ENCODE assay signal across 13 mouse cellular contexts in the genomic region with DNA sequence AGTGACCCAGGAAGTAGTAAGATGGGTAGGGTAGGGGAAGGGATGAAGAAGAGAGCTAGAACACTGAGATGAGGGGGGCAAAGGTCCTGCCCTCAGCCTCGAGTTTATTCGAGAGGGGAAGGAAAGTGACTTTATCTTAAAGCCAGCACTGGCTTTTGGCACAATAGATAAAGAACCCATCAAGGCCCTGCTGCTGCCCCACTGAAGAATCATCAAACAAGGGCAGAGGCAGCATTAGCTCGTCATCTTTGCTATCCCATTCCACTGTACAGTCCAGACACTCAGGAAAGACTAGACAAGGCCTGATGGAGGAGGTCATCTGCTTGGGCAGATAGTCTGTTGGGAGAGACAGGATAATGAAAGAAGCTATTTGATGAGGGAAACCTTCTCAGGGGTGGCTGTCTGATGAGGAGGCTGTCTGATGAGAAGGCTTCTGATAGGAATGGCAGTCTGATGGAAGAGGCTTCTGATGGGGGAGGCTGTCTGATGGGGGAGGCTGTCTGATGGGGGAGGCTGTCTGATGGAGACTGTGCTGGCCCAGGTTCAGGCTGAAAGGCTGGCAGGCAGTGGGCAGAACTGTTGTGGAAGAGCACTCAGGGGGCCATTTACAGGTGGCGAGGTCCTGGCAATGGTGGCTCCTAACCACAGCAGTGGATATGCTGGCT. TPM values are rescaled to one million over a fixed set of nuclear protein-coding genes. Genes with fewer than 3 reads are reported as not detected.
DNase-seq lines count a peak whose midpoint lies in the region; ATAC-seq and TF ChIP-seq lines count a peak whose summit lies in the region.
"Had no signal": no experiment of that assay in that cellular context is flagged by ENCODE, and none has a peak within 500 bp of the region (broad histone marks: within the 10 kb centered on the region; RNA-seq: fewer than 3 reads in every experiment).

No protein-coding gene starts in this region.

- no peaks in the 10 kb centered on the region for H3K4me1 ChIP-seq in heart, embryonic 11.5 days (ENCODE audit: control insufficient read depth, insufficient read depth, low read length)
- peaks cover 55 to 66% of the 10 kb centered on the region in 2 experiments for H3K4me1 ChIP-seq in liver, embryonic 14.5 days (replicated peaks; ENCODE audit: control insufficient read depth in 2 of 2, insufficient read depth in 2 of 2, low read length in 1 of 2)
- H3K4me1 ChIP-seq in forebrain, embryonic 10.5 days = no peaks in the 10 kb centered on the region

- ATAC-seq in heart, embryonic 11.5 days (replicated peaks; ENCODE audit: insufficient number of reproducible peaks, low FRiP score, low TSS enrichment) = no peak; the same call in 1 of the 2 replicates
- ATAC-seq in erythroblast, adult 5-6 weeks (replicated peaks; ENCODE audit: low FRiP score, poor library complexity, severe bottlenecking) = peak; percentile 47
- ATAC-seq in liver, embryonic 14.5 days (ENCODE audit: insufficient read depth) = peak; percentile 53
- ATAC-seq: activated CD4-positive, CD25-positive, alpha-beta regulatory T cell, adult 4 months; forebrain, postnatal 0 days had no signal

- 43% methylated on average over 4 of the region's 4 CpGs for WGBS in heart, embryonic 11.5 days (ENCODE audit: insufficient replicate concordance)
- WGBS in liver, embryonic 14.5 days (ENCODE audit: insufficient replicate concordance) = 19% methylated on average over 4 of the region's 4 CpGs
- 76% methylated on average over 4 of the region's 4 CpGs for WGBS in forebrain, embryonic 10.5 days

- H3K27ac ChIP-seq in heart, embryonic 11.5 days (ENCODE audit: low read depth, low read length) = peak overlapping the region; percentile 15; the same call in 1 of the 2 replicates
- peak overlapping the region; percentile 95 for H3K27ac ChIP-seq in liver, embryonic 14.5 days
- no peak overlapping the region for H3K27ac ChIP-seq in forebrain, embryonic 10.5 days

- H3K9me3 ChIP-seq in heart, embryonic 11.5 days (replicated peaks; ENCODE audit: control insufficient read depth, low read length) = no peaks in the 10 kb centered on the region
- no peaks in the 10 kb centered on the region for H3K9me3 ChIP-seq in liver, embryonic 14.5 days (ENCODE audit: control insufficient read depth, low read length)
- no peaks in the 10 kb centered on the region for H3K9me3 ChIP-seq in forebrain, embryonic 10.5 days

- intact Hi-C loops in heart, postnatal 25 days (cut with DNase I) = loop anchor here (5.0 kb wide), 1 partner anchor 50 kb away; no protein-coding TSS in a partner anchor

- DNase-seq in heart, postnatal 25 days (ENCODE audit: low spot score) = no peak
- DNase-seq in NIH3T3 (ENCODE audit: low read depth) = peak; percentile 23
- peak; percentile 82 to 87 (median 84) for DNase-seq in liver, embryonic 14.5 days (ENCODE audit: low read depth in 3 of 3, low spot score in 3 of 3)
- DNase-seq in ovary, postnatal 14 days (ENCODE audit: low spot score) = no peak
- DNase-seq in forebrain, embryonic 10.5 days (ENCODE audit: extremely low spot score, low spot score) = no peak
- no peak for DNase-seq in heart, adult 11 months
- DNase-seq: forebrain, postnatal 0 days; gastrocnemius, postnatal 14 days; kidney, postnatal 14 days; thymus, postnatal 14 days had no signal

- H3K4me3 ChIP-seq in heart, embryonic 11.5 days (ENCODE audit: low read depth, low read length) = no peak overlapping the region
- no peak overlapping the region; a peak in 1 of 4 replicates for H3K4me3 ChIP-seq in liver, embryonic 14.5 days (ENCODE audit: insufficient read depth in 1 of 2, low read depth in 2 of 2, low read length in 2 of 2)
- H3K4me3 ChIP-seq in forebrain, embryonic 10.5 days = no peak overlapping the region

- no peaks in the 10 kb centered on the region for H3K27me3 ChIP-seq in heart, embryonic 11.5 days (ENCODE audit: control insufficient read depth, insufficient read depth, low read length)
- H3K27me3 ChIP-seq in liver, embryonic 14.5 days (ENCODE audit: control insufficient read depth, insufficient read depth, low read length) = no peaks in the 10 kb centered on the region
- no peaks in the 10 kb centered on the region for H3K27me3 ChIP-seq in forebrain, embryonic 10.5 days (ENCODE audit: poor library complexity, severe bottlenecking)

- H3K4me2 ChIP-seq in heart, embryonic 11.5 days = no peak overlapping the region
- peak overlapping the region; percentile 65 for H3K4me2 ChIP-seq in liver, embryonic 14.5 days (ENCODE audit: low read depth)

- no peak for TF ChIP-seq CTCF in liver, embryonic 14.5 days (IDR thresholded peaks at IDR 0.05; ENCODE audit: low read depth)

- H3K36me3 ChIP-seq in heart, embryonic 11.5 days (ENCODE audit: control insufficient read depth, insufficient read depth, low read length) = no peaks in the 10 kb centered on the region
- H3K36me3 ChIP-seq in liver, embryonic 14.5 days (replicated peaks; ENCODE audit: control insufficient read depth, insufficient read depth, low read depth) = no peaks in the 10 kb centered on the region
- H3K36me3 ChIP-seq in forebrain, embryonic 10.5 days (replicated peaks) = no peaks in the 10 kb centered on the region

- H3K9ac ChIP-seq in heart, embryonic 11.5 days (ENCODE audit: low read depth, low read length) = no peak overlapping the region
- H3K9ac ChIP-seq in liver, embryonic 14.5 days (replicated peaks) = peak overlapping the region; percentile 21
- H3K9ac ChIP-seq: forebrain, postnatal 0 days had no signal

- TF ChIP-seq EP300 in liver, embryonic 14.5 days (IDR thresholded peaks at IDR 0.05; ENCODE audit: low read depth) = peak; percentile 92

RNA-seq across cellular contexts. Expression of a gene that starts 9.3 kb away (rescaled TPM):
- not detected in 2 replicates for polyA plus RNA-seq in heart, embryonic 11.5 days (2014; fragmentation: Nextera tagmentation; extraction: Ambion mirVana)
- total RNA-seq in heart, postnatal 25 days (2021) = under 1 TPM in 1 of 2 experiments, not detected in 1; 0.16 TPM
- 6.1 and 10.2 TPM in 2 replicates for total RNA-seq in erythroblast, adult 5-6 weeks (2015; ENCODE audit: low replicate concordance)
- 0.28 and 1.4 TPM in 2 replicates for total RNA-seq in erythroblast, adult 5-6 weeks (2017; ENCODE audit: low replicate concordance)
- polyA plus RNA-seq in liver, embryonic 14.5 days (2012; rRNA removed) = 0.26 and 0.33 TPM in 2 replicates
- polyA plus RNA-seq in liver, embryonic 14.5 days (2014; fragmentation: Nextera tagmentation; extraction: Ambion mirVana) = 0.23 and 0.28 TPM in 2 replicates
- polyA plus RNA-seq in forebrain, embryonic 10.5 days (2016; fragmentation: Nextera tagmentation; extraction: Ambion mirVana) = 0.16 and 0.32 TPM in 2 replicates

RNA-seq across cellular contexts. Expression of a gene that starts 31.7 kb away (rescaled TPM):
- 9.5 and 12.6 TPM in 2 replicates for polyA plus RNA-seq in heart, embryonic 11.5 days (2014; fragmentation: Nextera tagmentation; extraction: Ambion mirVana)
- total RNA-seq in heart, postnatal 25 days (2021) = 1 to 10 TPM; 7.5 to 9.1 TPM
- total RNA-seq in erythroblast, adult 5-6 weeks (2015; ENCODE audit: low replicate concordance) = 323 and 336 TPM in 2 replicates
- total RNA-seq in erythroblast, adult 5-6 weeks (2017; ENCODE audit: low replicate concordance) = 573 and 620 TPM in 2 replicates
- polyA plus RNA-seq in liver, embryonic 14.5 days (2012; rRNA removed) = 17.8 and 18.7 TPM in 2 replicates
- 30.3 and 32.5 TPM in 2 replicates for polyA plus RNA-seq in liver, embryonic 14.5 days (2014; fragmentation: Nextera tagmentation; extraction: Ambion mirVana)
- 8.2 and 8.3 TPM in 2 replicates for polyA plus RNA-seq in forebrain, embryonic 10.5 days (2016; fragmentation: Nextera tagmentation; extraction: Ambion mirVana)

RNA-seq across cellular contexts. Expression of a gene that starts 47.0 kb away (rescaled TPM):
- 97.6 and 109 TPM in 2 replicates for polyA plus RNA-seq in heart, embryonic 11.5 days (2014; fragmentation: Nextera tagmentation; extraction: Ambion mirVana)
- total RNA-seq in heart, postnatal 25 days (2021) = 10 to 100 TPM; 45.6 to 50.7 TPM
- total RNA-seq in erythroblast, adult 5-6 weeks (2015; ENCODE audit: low replicate concordance) = 22.4 and 32.1 TPM in 2 replicates
- total RNA-seq in erythroblast, adult 5-6 weeks (2017; ENCODE audit: low replicate concordance) = 65.8 and 91.9 TPM in 2 replicates
- polyA plus RNA-seq in liver, embryonic 14.5 days (2012; rRNA removed) = 13.6 and 27.2 TPM in 2 replicates
- 54.5 and 58.2 TPM in 2 replicates for polyA plus RNA-seq in liver, embryonic 14.5 days (2014; fragmentation: Nextera tagmentation; extraction: Ambion mirVana)
- 125 and 136 TPM in 2 replicates for polyA plus RNA-seq in forebrain, embryonic 10.5 days (2016; fragmentation: Nextera tagmentation; extraction: Ambion mirVana)

Comparison
In these comparisons a context has a peak if more than half of its experiments do, and no peak if none do; other contexts are left out.
1. DNase-seq: peak in NIH3T3 (single experiment) and liver, embryonic 14.5 days (3 of 3); none in heart, postnatal 25 days (single experiment), ovary, postnatal 14 days (single experiment), forebrain, embryonic 10.5 days (single experiment) and heart, adult 11 months (single experiment).